Mouse (Mus musculus) ES-E14 (cell line): ENCODE measurements around the gene Cela3a. TPM values are rescaled to one million over a fixed set of nuclear protein-coding genes. Genes with fewer than 3 reads are reported as not detected.

Source experiments
- DNase-seq: peaks from one replicate; pipeline ENCODE4 v3.0.0-alpha.2; 2013; ENCODE audit warnings: low read depth, low spot score
- H3K27ac ChIP-seq: 2 replicates; pipeline ENCODE4 v1.5.1; 2012; ENCODE audit warnings: low read depth, mild to moderate bottlenecking, low read length, moderate library complexity, mixed read lengths; ENCODE audit not compliant: poor library complexity, insufficient read depth, severe bottlenecking
- H3K36me3 ChIP-seq: 2 replicates; pipeline ENCODE4 v1.6.1; 2012; ENCODE audit warnings: mild to moderate bottlenecking, low read length, moderate library complexity, mixed read lengths; ENCODE audit not compliant: control insufficient read depth, poor library complexity, insufficient read depth, severe bottlenecking
- H3K4me1 ChIP-seq, 2 experiments: fragments of 150-350 bp in 1 of 2; sonication (generic) in 1 of 2; 2 replicates each; pipeline ENCODE4 v1.6.1; 2012; ENCODE audit warnings: low read length in 2 of 2, mild to moderate bottlenecking in 1 of 2, mixed read lengths in 1 of 2; ENCODE audit not compliant: control insufficient read depth in 2 of 2, insufficient read depth in 2 of 2, poor library complexity in 1 of 2
- H3K4me3 ChIP-seq, 2 experiments: fragments of 150-350 bp in 1 of 2; sonication (generic) in 1 of 2; 2 replicates each; pipeline ENCODE4 v1.5.1; 2012; ENCODE audit warnings: low read length in 2 of 2, low read depth in 1 of 2, mild to moderate bottlenecking in 1 of 2, mixed read lengths in 1 of 2; ENCODE audit not compliant: insufficient read depth in 1 of 2, poor library complexity in 1 of 2, severe bottlenecking in 1 of 2
- H3K9ac ChIP-seq: 2 replicates; pipeline ENCODE4 v1.6.1; 2012; ENCODE audit warnings: low read depth, mild to moderate bottlenecking, low read length, mixed read lengths; ENCODE audit not compliant: poor library complexity, insufficient read depth, severe bottlenecking
- H3K9me3 ChIP-seq: fragments of 150-350 bp; sonication (generic); 2 replicates; pipeline ENCODE4 v1.6.1; 2012; ENCODE audit warnings: low read depth, mild to moderate bottlenecking, low read length; ENCODE audit not compliant: control insufficient read depth, insufficient read depth
- CHD2 ChIP-seq: IDR thresholded peaks from 2 replicates; pipeline ENCODE4 v1.6.1; 2014; ENCODE audit warnings: mild to moderate bottlenecking, low read depth, low read length, inconsistent platforms
- HCFC1 ChIP-seq: IDR thresholded peaks from 2 replicates; pipeline ENCODE4 v1.6.1; 2012; ENCODE audit warnings: low read length, inconsistent platforms, borderline replicate concordance; ENCODE audit not compliant: insufficient read depth
- MAFK ChIP-seq: IDR thresholded peaks from 2 replicates; pipeline ENCODE4 v1.6.1; 2014; ENCODE audit warnings: mild to moderate bottlenecking, low read depth, low read length, inconsistent platforms; ENCODE audit not compliant: insufficient read depth
- ZC3H11A ChIP-seq: IDR thresholded peaks from 2 replicates; pipeline ENCODE4 v1.6.1; 2012; ENCODE audit warnings: low read depth, mild to moderate bottlenecking, inconsistent platforms, low read length, borderline replicate concordance
- ZNF384 ChIP-seq: IDR thresholded peaks from 2 replicates; pipeline ENCODE4 v1.6.1; 2012; ENCODE audit warnings: low read depth, low read length, inconsistent platforms
- in situ Hi-C, 2 experiments: fragments of 600-800 bp; cut with MboI; formaldehyde crosslinking; loops; one replicate each; pipeline ENCODE4 v1.15.1; 2025; ENCODE audit warnings: low sequenced_read_pairs in 2 of 2, inconsistent platforms in 1 of 2; ENCODE audit not compliant: unreplicated experiment in 2 of 2
- total RNA-seq: library from RNA; depleted of rRNA; stranded (reverse); fragments of 300-350 nt; gene quantifications from 2 replicates; pipeline ENCODE4 v1.2.3, GENCODE M21; 2012

The Cela3a gene
- total RNA-seq, 1 experiment, result not detected

DNA sequence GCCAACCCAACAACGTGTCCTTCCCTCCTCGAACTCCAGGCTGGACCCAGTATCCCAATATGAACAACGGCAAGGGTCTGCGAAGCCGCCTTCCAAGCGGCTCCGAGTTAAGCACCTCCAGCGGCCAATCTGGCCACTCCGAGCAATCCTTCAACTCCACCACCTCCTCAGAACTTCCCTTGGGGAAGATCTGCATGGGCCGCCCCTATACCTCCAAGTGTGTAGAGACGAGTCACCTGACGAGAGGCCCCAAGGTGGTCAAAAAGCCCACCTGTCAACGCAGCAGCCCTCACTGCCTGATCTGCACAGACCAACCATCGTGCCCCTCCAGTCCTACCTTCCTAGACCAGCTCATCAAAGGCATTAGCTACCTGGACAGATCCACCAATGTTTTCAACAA lies 45.0 kb upstream of the Cela3a start:
- Histone ChIP-seq H3K27ac (no peak overlapping the region), H3K36me3 (no peaks in the 10 kb centered on the region), H3K4me3 (0 out of 4 replicates have a peak overlapping the region, but pooled peaks of 1 of the 2 experiments have one; percentile 2), H3K9me3 (no peaks in the 10 kb centered on the region), H3K4me1 (peaks cover under 1 to 28% of the 10 kb centered on the region in 2 experiments; a peak in 3 of 4 replicates), H3K9ac (no peak overlapping the region)
- in situ Hi-C loops, result no loop called here
- DNase-seq, result no peak
- TF ChIP-seq ZC3H11A (no peak), ZNF384 (no peak), MAFK (no peak), CHD2 (no peak), HCFC1 (no peak)

DNA sequence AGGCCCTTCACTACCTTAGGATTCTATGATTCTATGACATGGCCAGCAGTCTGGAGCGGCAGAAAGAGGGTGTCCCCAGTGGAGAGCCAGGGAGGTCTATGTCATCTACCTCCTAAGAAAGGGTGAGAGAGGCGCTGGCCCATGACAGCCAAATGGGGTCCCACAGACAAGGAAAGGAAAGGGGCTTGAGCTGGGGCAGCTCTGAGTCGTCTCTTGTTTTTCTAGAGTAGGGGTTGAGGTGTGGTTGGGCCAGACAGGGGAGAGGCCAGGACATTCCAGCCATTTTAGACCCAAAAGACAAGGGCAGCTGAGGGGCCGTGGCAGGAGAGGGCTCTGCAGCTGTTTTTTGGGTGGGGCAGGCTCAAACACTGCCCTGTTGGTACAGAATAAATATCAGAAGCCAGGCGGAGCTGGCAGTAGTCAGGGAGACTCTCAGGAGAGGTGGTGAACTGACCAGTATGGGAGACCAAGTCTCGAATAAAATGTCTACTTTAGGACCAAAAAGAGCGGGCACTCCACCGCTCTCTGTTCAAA lies 43.7 kb upstream of the Cela3a start, which contains the start of gene 1700013G24Rik:
Gene 1700013G24Rik (plus strand): TSS at position 51 of the 534 bp plus-strand sequence.
- in situ Hi-C loops, result no loop called here
- Histone ChIP-seq H3K9ac (no peak within 1 kb of the TSS), H3K9me3 (no peaks in the 10 kb centered on the region), H3K4me3 (peak within 1 kb of the TSS in 1 of 2 experiments; percentile 22; a peak in 1 of 4 replicates), H3K4me1 (peaks cover 7 to 32% of the 10 kb centered on the region in 2 experiments; a peak in 3 of 4 replicates), H3K27ac (no peak within 1 kb of the TSS), H3K36me3 (no peaks in the 10 kb centered on the region)
- DNase-seq, result no peak
- TF ChIP-seq ZNF384 (no peak), CHD2 (no peak), MAFK (no peak)

- in situ Hi-C loops, result no loop called here
- TF ChIP-seq MAFK, result no peak
- no peak for TF ChIP-seq ZC3H11A
- TF ChIP-seq ZNF384, result no peak
- no peak for TF ChIP-seq HCFC1
- TF ChIP-seq CHD2, result no peak
- Histone ChIP-seq H3K4me1 (peaks cover 7 to 41% of the 10 kb centered on the region in 2 experiments; a peak in 3 of 4 replicates), H3K27ac (no peak overlapping the region), H3K9me3 (no peaks in the 10 kb centered on the region), H3K4me3 (no peak overlapping the region), H3K36me3 (no peaks in the 10 kb centered on the region), H3K9ac (no peak overlapping the region)
- DNase-seq, result no peak
These were observed 42.6 kb upstream of the Cela3a start for GRCm38 (mm10) chr4:137452190-137452589.

GRCm38 (mm10) chr4:137449715-137450114 lies 40.1 kb upstream of the Cela3a start:
- in situ Hi-C loops, result no loop called here
- no peak overlapping the region for H3K9ac ChIP-seq
- H3K9me3 ChIP-seq, result no peaks in the 10 kb centered on the region
- peaks cover 7 to 40% of the 10 kb centered on the region in 2 experiments; a peak in 3 of 4 replicates for H3K4me1 ChIP-seq
- peak overlapping the region; percentile 58 for H3K27ac ChIP-seq
- H3K36me3 ChIP-seq, result no peaks in the 10 kb centered on the region
- no peak for DNase-seq
- H3K4me3 ChIP-seq, result no peak overlapping the region; a peak in 1 of 4 replicates
- TF ChIP-seq CHD2 (no peak), ZC3H11A (no peak), MAFK (no peak), HCFC1 (no peak), ZNF384 (no peak)

GRCm38 (mm10) chr4:137449132-137449531 lies 39.5 kb upstream of the Cela3a start:
- Histone ChIP-seq H3K4me3 (no peak overlapping the region), H3K9ac (no peak overlapping the region), H3K36me3 (no peaks in the 10 kb centered on the region), H3K27ac (peak overlapping the region; percentile 76; the same call in 1 of the 2 replicates), H3K4me1 (peaks cover 7 to 36% of the 10 kb centered on the region in 2 experiments; a peak in 3 of 4 replicates), H3K9me3 (no peaks in the 10 kb centered on the region)
- in situ Hi-C loops, result no loop called here
- no peak for TF ChIP-seq ZNF384
- no peak for TF ChIP-seq HCFC1
- no peak for TF ChIP-seq MAFK
- no peak for TF ChIP-seq ZC3H11A
- no peak for TF ChIP-seq CHD2
- DNase-seq, result no peak
